Mouse (Mus musculus) intestine, postnatal 0 days (tissue): ENCODE results near the gene Smim9. TPM values are rescaled to one million over a fixed set of nuclear protein-coding genes. Genes with fewer than 3 reads are reported as not detected.
"Not testable (repeated sequence)": the region's sequence is repeated elsewhere in the genome, so short reads cannot be mapped to it uniquely, and the experiment has no call there.

Source experiments
- ATAC-seq: fragments of 200-750 bp; cut with Nextera tagmentation; 2 replicates; pipeline ENCODE4 v1.8.0; 2017; ENCODE audit warnings: mild to moderate bottlenecking, moderate TSS enrichment, moderate library complexity
- H3K27ac ChIP-seq: fragments of 300-500 bp; sonication (generic); 2 replicates; pipeline ENCODE4 v1.5.1; 2014; ENCODE audit warnings: mild to moderate bottlenecking, low read depth, low read length, moderate library complexity
- H3K27me3 ChIP-seq: fragments of 300-500 bp; sonication (generic); replicated peaks from 2 replicates; pipeline ENCODE4 v1.6.1; 2014; ENCODE audit warnings: low read length, mixed read lengths; ENCODE audit not compliant: control insufficient read depth, insufficient read depth
- H3K36me3 ChIP-seq: fragments of 300-500 bp; sonication (generic); 2 replicates; pipeline ENCODE4 v1.6.1; 2014; ENCODE audit warnings: mild to moderate bottlenecking, moderate library complexity; ENCODE audit not compliant: control insufficient read depth, insufficient read depth
- H3K4me1 ChIP-seq: fragments of 300-500 bp; sonication (generic); replicated peaks from 2 replicates; pipeline ENCODE4 v1.6.1; 2014; ENCODE audit warnings: antibody characterized with exemption, low read length, mixed read lengths; ENCODE audit not compliant: control insufficient read depth, insufficient read depth
- H3K4me2 ChIP-seq: fragments of 300-500 bp; sonication (generic); replicated peaks from 2 replicates; pipeline ENCODE4 v1.6.1; 2014; ENCODE audit warnings: low read depth, mild to moderate bottlenecking, moderate library complexity
- H3K4me3 ChIP-seq: fragments of 300-500 bp; sonication (generic); 2 replicates; pipeline ENCODE4 v1.5.1; 2014; ENCODE audit warnings: low read depth, low read length
- H3K9ac ChIP-seq: fragments of 300-500 bp; sonication (generic); 2 replicates; pipeline ENCODE4 v1.6.1; 2014; ENCODE audit warnings: mild to moderate bottlenecking, low read depth, low read length
- H3K9me3 ChIP-seq: fragments of 300-500 bp; sonication (generic); 2 replicates; pipeline ENCODE4 v1.6.1; 2016; ENCODE audit warnings: mixed run types; ENCODE audit not compliant: control insufficient read depth
- CTCF ChIP-seq: sonication (generic); IDR thresholded peaks from 2 replicates; pipeline ENCODE4 v1.5.1; 2016; ENCODE audit warnings: low read depth, mild to moderate bottlenecking, control low read depth, antibody characterized with exemption, moderate library complexity
- WGBS: fragments of 180-500 bp; shearing (Covaris S2); extraction: QIAGEN DNeasy Blood & Tissue Kit; methylation state at CpG from one replicate; pipeline ENCODE4 v1.1.7; 2014; 5-methylcytosine and 5-hydroxymethylcytosine counted together
- polyA plus RNA-seq: library from polyadenylated mRNA; unstranded; fragments of >200 nt; fragmentation: Nextera tagmentation; extraction: Ambion mirVana; gene quantifications from 2 replicates; pipeline ENCODE4 v1.2.1, GENCODE M21; 2015

Gene Smim9
- polyA plus RNA-seq: 0.23 TPM in 1 of 2 replicates, not detected in the other

- Histone ChIP-seq H3K27me3 (no peaks in the 10 kb centered on the region), H3K9ac (no peak within 1 kb of the TSS), H3K4me2 (no peak within 1 kb of the TSS), H3K27ac (no peak within 1 kb of the TSS), H3K36me3 (no peaks in the 10 kb centered on the region), H3K4me3 (no peak within 1 kb of the TSS), H3K9me3 (no peaks in the 10 kb centered on the region), H3K4me1 (no peaks in the 10 kb centered on the region)
- ATAC-seq: no peak
- no peak for TF ChIP-seq CTCF
- WGBS: 75% methylated on average over 1 of the region's 1 CpGs
Measured at GRCm38 (mm10) chrX:75163670-75164069, at the start of gene Smim9. Gene Smim9 (minus strand): TSS chrX:75163770.

- Histone ChIP-seq H3K9ac (no peak overlapping the region), H3K4me3 (peak overlapping the region; percentile 32), H3K4me1 (no peaks in the 10 kb centered on the region), H3K36me3 (no peaks in the 10 kb centered on the region), H3K9me3 (no peaks in the 10 kb centered on the region), H3K27me3 (no peaks in the 10 kb centered on the region), H3K27ac (peak overlapping the region; percentile 64), H3K4me2 (peak overlapping the region; percentile 60)
- TF ChIP-seq CTCF: no peak
- peak; percentile 94 for ATAC-seq
- 17% methylated on average over 29 of the region's 49 CpGs for WGBS
Measured at GRCm38 (mm10) chrX:75155576-75156243, 7.9 kb downstream of the Smim9 start.

GRCm38 (mm10) chrX:75152249-75152648 is 11.3 kb downstream of the Smim9 start:
- ATAC-seq: peak; percentile 82
- 18% methylated on average over 1 of the region's 1 CpGs for WGBS
- H3K36me3 ChIP-seq: no peaks in the 10 kb centered on the region
- no peaks in the 10 kb centered on the region for H3K4me1 ChIP-seq
- H3K9ac ChIP-seq: no peak overlapping the region
- no peak overlapping the region for H3K4me2 ChIP-seq
- no peak overlapping the region for H3K4me3 ChIP-seq
- H3K27ac ChIP-seq: no peak overlapping the region
- no peaks in the 10 kb centered on the region for H3K9me3 ChIP-seq
- no peak for TF ChIP-seq CTCF
- no peaks in the 10 kb centered on the region for H3K27me3 ChIP-seq

- TF ChIP-seq CTCF: no peak
- H3K4me3 ChIP-seq: no peak overlapping the region
- no peaks in the 10 kb centered on the region for H3K4me1 ChIP-seq
- no peaks in the 10 kb centered on the region for H3K36me3 ChIP-seq
- no peak for ATAC-seq
- no peak overlapping the region for H3K9ac ChIP-seq
- no peaks in the 10 kb centered on the region for H3K27me3 ChIP-seq
- WGBS: 78% methylated on average over 2 of the region's 2 CpGs
- H3K9me3 ChIP-seq: no peaks in the 10 kb centered on the region
- no peak overlapping the region for H3K4me2 ChIP-seq
- no peak overlapping the region for H3K27ac ChIP-seq
Measured at GRCm38 (mm10) chrX:75150304-75150703, 13.3 kb downstream of the Smim9 start.

- Histone ChIP-seq H3K9ac (no peak overlapping the region), H3K4me2 (no peak overlapping the region), H3K4me1 (no peaks in the 10 kb centered on the region), H3K9me3 (no peaks in the 10 kb centered on the region), H3K27ac (no peak overlapping the region), H3K27me3 (no peaks in the 10 kb centered on the region), H3K36me3 (no peaks in the 10 kb centered on the region), H3K4me3 (no peak overlapping the region)
- 67% methylated on average over 4 of the region's 4 CpGs for WGBS
- no peak for TF ChIP-seq CTCF
- no peak for ATAC-seq
Measured at GRCm38 (mm10) chrX:75148414-75148813, 15.2 kb downstream of the Smim9 start.

GRCm38 (mm10) chrX:75143124-75143555 is 20.4 kb downstream of the Smim9 start:
- WGBS: 34% methylated on average over 24 of the region's 42 CpGs
- H3K36me3 ChIP-seq, H3K4me3 ChIP-seq, H3K4me1 ChIP-seq, H3K9me3 ChIP-seq, H3K27me3 ChIP-seq, H3K27ac ChIP-seq, H3K9ac ChIP-seq: not testable (repeated sequence)
- peak; percentile 36; the same call in 1 of the 2 replicates for ATAC-seq
- peak overlapping the region; percentile 57 for H3K4me2 ChIP-seq
